13 mouse cellular contexts compared by ENCODE assay signal in the genomic region with DNA sequence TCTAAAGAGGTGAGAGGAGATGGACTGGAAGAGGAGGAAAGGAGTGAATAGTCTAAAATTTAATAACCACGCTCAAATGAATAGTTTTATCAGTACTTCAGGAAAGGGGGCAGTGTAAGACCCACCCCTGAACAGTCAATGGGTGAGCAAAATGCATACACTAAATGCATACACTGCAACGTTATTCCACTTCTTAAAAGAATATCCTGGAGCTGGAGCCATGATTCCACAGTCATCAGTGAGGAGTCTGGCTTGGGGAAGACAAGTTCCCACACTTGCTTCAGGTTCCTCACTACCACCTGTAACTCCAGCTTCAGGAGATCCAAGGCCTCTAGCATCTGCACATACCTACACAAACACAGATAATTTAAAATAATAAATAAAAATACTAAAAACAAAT.
DNase-seq lines count a peak whose midpoint lies in the region; ATAC-seq and TF ChIP-seq lines count a peak whose summit lies in the region.
"Had no signal": no experiment of that assay in that cellular context is flagged by ENCODE, and none has a peak within 500 bp of the region (broad histone marks: within the 10 kb centered on the region; RNA-seq: fewer than 3 reads in every experiment).

No protein-coding gene starts in this region.

- no peak for TF ChIP-seq CTCF in gastrocnemius, adult 2 months (IDR thresholded peaks at IDR 0.05)
- TF ChIP-seq CTCF in liver, adult 2 months (IDR thresholded peaks at IDR 0.05; ENCODE audit: low read depth, low read length) = no peak
- no peak for TF ChIP-seq CTCF in heart, postnatal 0 days (IDR thresholded peaks at IDR 0.05; ENCODE audit: low read depth)

- H3K79me2 ChIP-seq in liver, adult 2 months (ENCODE audit: control insufficient read depth, insufficient read depth, low read length) = peaks cover 14% of the 10 kb centered on the region; the same call in 1 of the 2 replicates
- H3K79me2 ChIP-seq in myocyte (ENCODE audit: control insufficient read depth, insufficient read depth) = peaks cover 3% of the 10 kb centered on the region

- no peak for DNase-seq in gastrocnemius, adult 2 months
- no peak for DNase-seq in gastrocnemius, postnatal 14 days
- no peak for DNase-seq in liver, adult 2 months (ENCODE audit: extremely low read depth, low read depth, low spot score)
- no peak for DNase-seq in liver
- no peak for DNase-seq in heart, postnatal 0 days (ENCODE audit: low spot score)
- DNase-seq in forebrain, embryonic 11.5 days (ENCODE audit: low spot score) = no peak
- no peak for DNase-seq in gastrocnemius, postnatal 25 days
- DNase-seq: cerebellum, postnatal 14 days; kidney, adult 8-10 months; spleen, adult 18-20 months had no signal

- intact Hi-C loops in gastrocnemius, adult 2 months (cut with DNase I) = loop anchor here (1.0 kb wide), 1 partner anchor 97 kb away; no protein-coding TSS in a partner anchor
- intact Hi-C loops in gastrocnemius, postnatal 14 days (cut with DNase I; ENCODE audit: low total_unique reads) = loop anchor here (10.0 kb wide), 1 partner anchor 105 kb away; no protein-coding TSS in a partner anchor

- H3K4me3 ChIP-seq in gastrocnemius, adult 2 months = peak overlapping the region; percentile 79
- H3K4me3 ChIP-seq in liver, adult 2 months (ENCODE audit: insufficient read depth, low read depth, low read length) = peak overlapping the region; percentile 90
- peak overlapping the region; percentile 82 for H3K4me3 ChIP-seq in heart, postnatal 0 days (ENCODE audit: low read depth, low read length)
- peak overlapping the region; percentile 51 for H3K4me3 ChIP-seq in myocyte
- H3K4me3 ChIP-seq in forebrain, embryonic 11.5 days (ENCODE audit: low read depth, low read length) = no peak overlapping the region

- peaks cover 8% of the 10 kb centered on the region; the same call in 1 of the 2 replicates for H3K4me1 ChIP-seq in liver, adult 2 months (ENCODE audit: control insufficient read depth, insufficient read depth, low read length)
- H3K4me1 ChIP-seq in heart, postnatal 0 days (ENCODE audit: control insufficient read depth, insufficient read depth) = peaks cover 17% of the 10 kb centered on the region
- 0 out of 2 replicates have a peak, but pooled peaks cover 2% of the 10 kb centered on the region for H3K4me1 ChIP-seq in forebrain, embryonic 11.5 days (replicated peaks; ENCODE audit: control insufficient read depth, insufficient read depth, low read length)

- 54% methylated on average over 2 of the region's 2 CpGs for WGBS in liver, adult 2 months
- WGBS in heart, postnatal 0 days = 23% methylated on average over 2 of the region's 2 CpGs
- 81% methylated on average over 2 of the region's 2 CpGs for WGBS in forebrain, embryonic 11.5 days

- H3K9ac ChIP-seq in liver, adult 2 months (ENCODE audit: low read depth, low read length) = peak overlapping the region; percentile 54
- H3K9ac ChIP-seq in heart, postnatal 0 days (replicated peaks; ENCODE audit: low read depth, low read length) = peak overlapping the region; percentile 86
- H3K9ac ChIP-seq in forebrain, embryonic 11.5 days (ENCODE audit: low read length) = no peak overlapping the region

- H3ac ChIP-seq in myocyte (ENCODE audit: control insufficient read depth, insufficient read length) = no peak overlapping the region

- no peaks in the 10 kb centered on the region for H3K36me3 ChIP-seq in liver, adult 2 months (ENCODE audit: control insufficient read depth, insufficient read depth, low read length)
- no peaks in the 10 kb centered on the region for H3K36me3 ChIP-seq in heart, postnatal 0 days (replicated peaks; ENCODE audit: control insufficient read depth, insufficient read depth, low read length)
- no peaks in the 10 kb centered on the region for H3K36me3 ChIP-seq in myocyte (ENCODE audit: control insufficient read depth, insufficient read depth)
- H3K36me3 ChIP-seq in forebrain, embryonic 11.5 days (ENCODE audit: control insufficient read depth, insufficient read depth, low read length) = no peaks in the 10 kb centered on the region
- H3K36me3 ChIP-seq: embryonic facial prominence, embryonic 13.5 days; midbrain, embryonic 10.5 days had no signal

- no peak for TF ChIP-seq POLR2A in liver, adult 2 months (IDR thresholded peaks at IDR 0.05; ENCODE audit: extremely low read depth, insufficient read depth, low read length)
- no peak for TF ChIP-seq POLR2A in myocyte (IDR thresholded peaks at IDR 0.05; ENCODE audit: insufficient read length, low read depth)

- peak overlapping the region; percentile 96 for H3K27ac ChIP-seq in gastrocnemius, adult 2 months
- no peak overlapping the region for H3K27ac ChIP-seq in liver, adult 2 months (replicated peaks; ENCODE audit: insufficient read depth, low read depth, low read length)
- H3K27ac ChIP-seq in heart, postnatal 0 days (ENCODE audit: low read depth) = peak overlapping the region; percentile 85
- no peak overlapping the region for H3K27ac ChIP-seq in forebrain, embryonic 11.5 days (ENCODE audit: low read depth, low read length)
- H3K27ac ChIP-seq: embryonic facial prominence, embryonic 13.5 days; midbrain, embryonic 10.5 days had no signal

- peak overlapping the region; percentile 80 for H3K4me2 ChIP-seq in heart, postnatal 0 days (ENCODE audit: low read depth, low read length)
- H3K4me2 ChIP-seq in myocyte (ENCODE audit: low read depth) = peak overlapping the region; percentile 72
- H3K4me2 ChIP-seq in forebrain, embryonic 11.5 days (ENCODE audit: low read depth, low read length, severe bottlenecking) = no peak overlapping the region

- no peaks in the 10 kb centered on the region for H3K27me3 ChIP-seq in liver, adult 2 months (ENCODE audit: control insufficient read depth, insufficient read depth, low read length)
- no peaks in the 10 kb centered on the region for H3K27me3 ChIP-seq in heart, postnatal 0 days (ENCODE audit: control insufficient read depth, insufficient read depth, low read length)
- no peaks in the 10 kb centered on the region for H3K27me3 ChIP-seq in myocyte (ENCODE audit: control insufficient read depth, insufficient read depth, insufficient read length)
- no peaks in the 10 kb centered on the region for H3K27me3 ChIP-seq in forebrain, embryonic 11.5 days (ENCODE audit: control insufficient read depth, insufficient read depth, low read length)

- no peaks in the 10 kb centered on the region for H3K9me3 ChIP-seq in heart, postnatal 0 days (replicated peaks; ENCODE audit: control insufficient read depth, low read length)
- no peaks in the 10 kb centered on the region for H3K9me3 ChIP-seq in forebrain, embryonic 11.5 days (ENCODE audit: control insufficient read depth, low read length)
- H3K9me3 ChIP-seq: embryonic facial prominence, embryonic 13.5 days; midbrain, embryonic 10.5 days had no signal

- TF ChIP-seq EP300 in heart, postnatal 0 days (IDR thresholded peaks at IDR 0.05; ENCODE audit: low read depth) = no peak

- ATAC-seq in heart, postnatal 0 days (ENCODE audit: insufficient read depth, low read depth) = no peak
- ATAC-seq in forebrain, embryonic 11.5 days (replicated peaks; ENCODE audit: low FRiP score) = no peak

TF ChIP-seq in myocyte, 11 proteins besides CTCF, POLR2A, EP300 and RAD21:
- no peak for TF ChIP-seq SRF (IDR thresholded peaks at IDR 0.05; ENCODE audit: control insufficient read depth, insufficient read length, low read depth)
- TF ChIP-seq USF1 (IDR thresholded peaks at IDR 0.05; ENCODE audit: low read depth) = no peak
- no peak for TF ChIP-seq TCF12 (IDR thresholded peaks at IDR 0.05; ENCODE audit: insufficient read depth, poor library complexity, severe bottlenecking)
- no peak for TF ChIP-seq MYOG (IDR thresholded peaks at IDR 0.05; ENCODE audit: control insufficient read depth in 1 of 3, insufficient read depth in 1 of 3, insufficient read length in 2 of 3, low read depth in 2 of 3)
- TF ChIP-seq E2F4 (IDR thresholded peaks at IDR 0.05; ENCODE audit: insufficient read depth) = no peak
- no peak for TF ChIP-seq MAX (IDR thresholded peaks at IDR 0.05; ENCODE audit: low read depth)
- no peak for TF ChIP-seq REST (IDR thresholded peaks at IDR 0.05; ENCODE audit: insufficient read depth, insufficient read length)
- TF ChIP-seq MYOD1 (IDR thresholded peaks at IDR 0.05; ENCODE audit: control insufficient read depth in 1 of 3, insufficient read length in 2 of 3, low read depth in 2 of 3) = no peak
- TF ChIP-seq POLR2AphosphoS2 (IDR thresholded peaks at IDR 0.05; ENCODE audit: insufficient read length, low read depth) = no peak
- TF ChIP-seq TCF3 (IDR thresholded peaks at IDR 0.05; ENCODE audit: insufficient read length, low read depth) = no peak
- TF ChIP-seq CEBPB (IDR thresholded peaks at IDR 0.05; ENCODE audit: insufficient read depth, poor library complexity, severe bottlenecking) = no peak

Comparison
In these comparisons a context has a peak if more than half of its experiments do, and no peak if none do; other contexts are left out.
1. H3K27ac ChIP-seq: peak in gastrocnemius, adult 2 months (single experiment) and heart, postnatal 0 days (single experiment); none in liver, adult 2 months (single experiment) and forebrain, embryonic 11.5 days (single experiment).